8 mouse cellular contexts compared by ENCODE assay signal in genomic region chr13:110368556-110369040, GRCm38 (mm10). TPM values are rescaled to one million over a fixed set of nuclear protein-coding genes. Genes with fewer than 3 reads are reported as not detected.
DNase-seq lines count a peak whose midpoint lies in the region; ATAC-seq lines count a peak whose summit lies in the region.
"Not testable (repeated sequence)": the region's sequence is repeated elsewhere in the genome, so short reads cannot be mapped to it uniquely, and the experiment has no call there.
"Had no signal": no experiment of that assay in that cellular context is flagged by ENCODE, and none has a peak within 500 bp of the region (broad histone marks: within the 10 kb centered on the region; RNA-seq: fewer than 3 reads in every experiment).

No protein-coding gene starts in this region.

- not testable (repeated sequence) for H3K4me3 ChIP-seq in midbrain, embryonic 15.5 days

- not testable (repeated sequence) for H3K4me1 ChIP-seq in midbrain, embryonic 15.5 days

- not testable (repeated sequence) for H3K9ac ChIP-seq in midbrain, embryonic 15.5 days

- H3K4me2 ChIP-seq in midbrain, embryonic 15.5 days: not testable (repeated sequence)

- peak; percentile 22 for DNase-seq in R1 (ENCODE audit: low read depth, low spot score)
- peak; percentile 73 to 81 for DNase-seq in cerebellum, postnatal 25 days
- DNase-seq in gastrocnemius, adult 8-10 months (ENCODE audit: low spot score in 2 of 2): peak; percentile 15 to 18
- DNase-seq in kidney, adult 18-20 months: peak; percentile 71
- peak; percentile 77 to 82 for DNase-seq in left cerebral cortex, postnatal 14 days (ENCODE audit: low spot score in 2 of 2)
- DNase-seq in skeletal muscle tissue, adult 2 months (ENCODE audit: low read depth, low spot score): peak; percentile 51

- not testable (repeated sequence) for H3K9me3 ChIP-seq in midbrain, embryonic 15.5 days

- not testable (repeated sequence) for H3K36me3 ChIP-seq in midbrain, embryonic 15.5 days (replicated peaks)

- H3K27me3 ChIP-seq in midbrain, embryonic 15.5 days (replicated peaks): not testable (repeated sequence)

- ATAC-seq in midbrain, embryonic 15.5 days (replicated peaks): peak; percentile 76

- H3K27ac ChIP-seq in midbrain, embryonic 15.5 days: 0 out of 2 replicates have a peak overlapping the region, but pooled peaks have one; percentile 9

- intact Hi-C loops in left cerebral cortex, postnatal 14 days (cut with DNase I): loop anchor here (1.0 to 10.0 kb wide), 2 partner anchors 306 to 444 kb away; no protein-coding TSS in a partner anchor

- WGBS in midbrain, embryonic 15.5 days: 46% methylated on average over 6 of the region's 6 CpGs

RNA-seq across cellular contexts. Expression of gene Gapt, which starts 11.6 kb away (rescaled TPM):
- not detected for total RNA-seq in gastrocnemius, adult 8-10 months (2022)
- not detected for total RNA-seq in left cerebral cortex, postnatal 14 days (2021)
- 0.08 TPM in 1 of 2 replicates, not detected in the other for polyA plus RNA-seq in midbrain, embryonic 15.5 days (2015; fragmentation: Nextera tagmentation; extraction: Ambion mirVana)
- polyA plus RNA-seq: erythroblast, embryonic 14.5 days had no signal

RNA-seq across cellular contexts. Expression of gene Plk2, which starts 26.2 kb away (rescaled TPM):
- total RNA-seq in gastrocnemius, adult 8-10 months (2022): 1 to 10 TPM; 3.0 to 6.9 (median 4.1) TPM
- 100 to 1,000 TPM; 240 to 277 TPM for total RNA-seq in left cerebral cortex, postnatal 14 days (2021)
- polyA plus RNA-seq in midbrain, embryonic 15.5 days (2015; fragmentation: Nextera tagmentation; extraction: Ambion mirVana): 154 and 173 TPM in 2 replicates
- polyA plus RNA-seq: erythroblast, embryonic 14.5 days had no signal

Comparison
In these comparisons a context has a peak if more than half of its experiments do, and no peak if none do; other contexts are left out.
1. DNase-seq: peak in every context shown above with its lines; median percentile 80 in left cerebral cortex, postnatal 14 days; 77 in cerebellum, postnatal 25 days; 71 in kidney, adult 18-20 months; 51 in skeletal muscle tissue, adult 2 months; 22 in R1; 16 in gastrocnemius, adult 8-10 months.
2. RNA of gene Plk2, which starts 26.2 kb away (total RNA-seq): 240 to 277 TPM in left cerebral cortex, postnatal 14 days; 3.0 to 6.9 TPM in gastrocnemius, adult 8-10 months; every median in the first group is over 10 times any median in the second.